23 mouse cellular contexts compared by ENCODE assay signal in genomic region chr15:82825866-82826265, GRCm38 (mm10). TPM values are rescaled to one million over a fixed set of nuclear protein-coding genes. Genes with fewer than 3 reads are reported as not detected.
"Had no signal": no experiment of that assay in that cellular context is flagged by ENCODE, and none has a peak within 500 bp of the region (broad histone marks: within the 10 kb centered on the region; RNA-seq: fewer than 3 reads in every experiment).

No protein-coding gene starts in this region.

- H3K36me3 ChIP-seq: lung, embryonic 15.5 days; neural tube, embryonic 12.5 days had no signal

- H3K4me2 ChIP-seq: liver, embryonic 15.5 days; lung, embryonic 15.5 days; midbrain, embryonic 12.5 days; neural tube, embryonic 12.5 days had no signal

- ATAC-seq: liver, postnatal 0 days; lung, postnatal 0 days; midbrain, embryonic 16.5 days had no signal

- DNase-seq: liver, postnatal 0 days; lung, adult 2 months; lung, postnatal 14 days; lung, postnatal 36 days; midbrain, embryonic 14.5 days; right cerebral cortex, postnatal 14 days; spleen, adult 18-20 months; thymus, adult 2 months; thymus, postnatal 25 days; thymus, postnatal 4 days had no signal

- H3K27me3 ChIP-seq: liver, embryonic 15.5 days; lung, embryonic 15.5 days; midbrain, embryonic 12.5 days; neural tube, embryonic 12.5 days had no signal

- H3K9me3 ChIP-seq: liver, embryonic 15.5 days; lung, embryonic 15.5 days; midbrain, embryonic 10.5 days; midbrain, embryonic 12.5 days; neural tube, embryonic 12.5 days had no signal

- H3K27ac ChIP-seq: liver, embryonic 15.5 days; lung, embryonic 15.5 days; macrophage; midbrain, embryonic 10.5 days; midbrain, embryonic 12.5 days; neural tube, embryonic 12.5 days had no signal

- H3K4me1 ChIP-seq: liver, embryonic 15.5 days; midbrain, embryonic 10.5 days; neural tube, embryonic 12.5 days had no signal

- H3K9ac ChIP-seq: liver, embryonic 15.5 days; liver, postnatal 0 days; lung, embryonic 15.5 days; midbrain, embryonic 12.5 days; neural tube, embryonic 12.5 days had no signal

- H3K4me3 ChIP-seq: liver, embryonic 15.5 days; lung, embryonic 15.5 days; midbrain, embryonic 10.5 days; midbrain, embryonic 12.5 days; myocyte; neural tube, embryonic 12.5 days had no signal

RNA-seq across cellular contexts. Expression of gene Cyp2d26, which starts 31.8 kb away (rescaled TPM):
- total RNA-seq: megakaryocyte progenitor cell, adult 5-6 weeks; megakaryocyte-erythroid progenitor cell, adult 5-6 weeks; neutrophil, adult 5-6 weeks had no signal
- polyA plus RNA-seq: lung, postnatal 0 days; macrophage; midbrain, embryonic 10.5 days; midbrain, embryonic 12.5 days; myocyte; neural tube, embryonic 12.5 days; neural tube, embryonic 14.5 days had no signal
